Mouse (Mus musculus): ENCODE measurements around the gene Mphosph6. TPM values are rescaled to one million over a fixed set of nuclear protein-coding genes. Genes with fewer than 3 reads are reported as not detected.

Gene Mphosph6
- polyA plus RNA-seq, 1 experiment from 2014 or later = 58.1 TPM

- H3K9ac ChIP-seq (ENCODE audit: low read length) = no peak overlapping the region
- WGBS = 70% methylated on average over 8 of the region's 9 CpGs
- no peaks in the 10 kb centered on the region; the same call in 1 of the 2 replicates for H3K27me3 ChIP-seq (ENCODE audit: control insufficient read depth, insufficient read depth, low read depth, low read length)
- no peaks in the 10 kb centered on the region for H3K4me1 ChIP-seq (replicated peaks; ENCODE audit: control insufficient read depth, insufficient read depth, low read length)
- ATAC-seq (ENCODE audit: low read depth) = no peak
- no peak overlapping the region for H3K4me3 ChIP-seq (ENCODE audit: low read length)
- no peaks in the 10 kb centered on the region for H3K36me3 ChIP-seq (ENCODE audit: control insufficient read depth, insufficient read depth, low read length)
- H3K4me2 ChIP-seq (ENCODE audit: low read depth, low read length) = no peak overlapping the region
- H3K27ac ChIP-seq (ENCODE audit: low read length) = no peak overlapping the region
- H3K9me3 ChIP-seq (ENCODE audit: control insufficient read depth, low read length) = no peaks in the 10 kb centered on the region
Observed at GRCm38 (mm10) chr8:117747886-117748730, 53.6 kb downstream of the Mphosph6 start.

GRCm38 (mm10) chr8:117747428-117747827 lies 54.3 kb downstream of the Mphosph6 start:
- 25% methylated on average over 2 of the region's 2 CpGs for WGBS
- no peak for ATAC-seq (ENCODE audit: low read depth)
- Histone ChIP-seq H3K27me3 (ENCODE audit: control insufficient read depth, insufficient read depth, low read depth, low read length) (no peaks in the 10 kb centered on the region; the same call in 1 of the 2 replicates), H3K4me1 (replicated peaks; ENCODE audit: control insufficient read depth, insufficient read depth, low read length) (no peaks in the 10 kb centered on the region), H3K27ac (ENCODE audit: low read length) (no peak overlapping the region), H3K9ac (ENCODE audit: low read length) (no peak overlapping the region), H3K36me3 (ENCODE audit: control insufficient read depth, insufficient read depth, low read length) (no peaks in the 10 kb centered on the region), H3K4me2 (ENCODE audit: low read depth, low read length) (no peak overlapping the region), H3K4me3 (ENCODE audit: low read length) (no peak overlapping the region), H3K9me3 (ENCODE audit: control insufficient read depth, low read length) (no peaks in the 10 kb centered on the region)

GRCm38 (mm10) chr8:117746651-117747050 lies 55.1 kb downstream of the Mphosph6 start:
- no peak overlapping the region for H3K27ac ChIP-seq (ENCODE audit: low read length)
- no peaks in the 10 kb centered on the region; the same call in 1 of the 2 replicates for H3K27me3 ChIP-seq (ENCODE audit: control insufficient read depth, insufficient read depth, low read depth, low read length)
- no peak for ATAC-seq (ENCODE audit: low read depth)
- no peaks in the 10 kb centered on the region for H3K4me1 ChIP-seq (replicated peaks; ENCODE audit: control insufficient read depth, insufficient read depth, low read length)
- no peak overlapping the region for H3K9ac ChIP-seq (ENCODE audit: low read length)
- no peaks in the 10 kb centered on the region for H3K9me3 ChIP-seq (ENCODE audit: control insufficient read depth, low read length)
- H3K4me2 ChIP-seq (ENCODE audit: low read depth, low read length) = no peak overlapping the region
- H3K36me3 ChIP-seq (ENCODE audit: control insufficient read depth, insufficient read depth, low read length) = no peaks in the 10 kb centered on the region
- WGBS = 43% methylated on average over 5 of the region's 5 CpGs
- H3K4me3 ChIP-seq (ENCODE audit: low read length) = no peak overlapping the region

- Histone ChIP-seq H3K9me3 (ENCODE audit: control insufficient read depth, low read length) (no peaks in the 10 kb centered on the region), H3K27ac (ENCODE audit: low read length) (no peak overlapping the region), H3K4me3 (ENCODE audit: low read length) (no peak overlapping the region), H3K4me2 (ENCODE audit: low read depth, low read length) (no peak overlapping the region), H3K4me1 (replicated peaks; ENCODE audit: control insufficient read depth, insufficient read depth, low read length) (no peaks in the 10 kb centered on the region), H3K27me3 (ENCODE audit: control insufficient read depth, insufficient read depth, low read depth, low read length) (no peaks in the 10 kb centered on the region), H3K9ac (ENCODE audit: low read length) (no peak overlapping the region), H3K36me3 (ENCODE audit: control insufficient read depth, insufficient read depth, low read length) (no peaks in the 10 kb centered on the region)
- 70% methylated on average over 15 of the region's 15 CpGs for WGBS
- ATAC-seq (ENCODE audit: low read depth) = no peak
Observed at GRCm38 (mm10) chr8:117742431-117743012, 59.2 kb downstream of the Mphosph6 start.

Other genes with a start within 250 kb of the Mphosph6 start
- gene Sdr42e1, start 128.3 kb downstream of the Mphosph6 start, polyA plus RNA-seq (2015; fragmentation: Nextera tagmentation; extraction: Ambion mirVana) = 4.0 and 4.2 TPM in 2 replicates
- 1.6 TPM in 1 of 2 replicates, not detected in the other for gene Hsd17b2, start 100.0 kb downstream of the Mphosph6 start, polyA plus RNA-seq (2015; fragmentation: Nextera tagmentation; extraction: Ambion mirVana)

All from lung, embryonic 16.5 days (tissue).